Mouse (Mus musculus): ENCODE data around the gene Maml2. TPM values are rescaled to one million over a fixed set of nuclear protein-coding genes. Genes with fewer than 3 reads are reported as not detected.

Gene Maml2
- polyA plus RNA-seq, 1 experiment from 2014 or later = 11.4 TPM

DNA sequence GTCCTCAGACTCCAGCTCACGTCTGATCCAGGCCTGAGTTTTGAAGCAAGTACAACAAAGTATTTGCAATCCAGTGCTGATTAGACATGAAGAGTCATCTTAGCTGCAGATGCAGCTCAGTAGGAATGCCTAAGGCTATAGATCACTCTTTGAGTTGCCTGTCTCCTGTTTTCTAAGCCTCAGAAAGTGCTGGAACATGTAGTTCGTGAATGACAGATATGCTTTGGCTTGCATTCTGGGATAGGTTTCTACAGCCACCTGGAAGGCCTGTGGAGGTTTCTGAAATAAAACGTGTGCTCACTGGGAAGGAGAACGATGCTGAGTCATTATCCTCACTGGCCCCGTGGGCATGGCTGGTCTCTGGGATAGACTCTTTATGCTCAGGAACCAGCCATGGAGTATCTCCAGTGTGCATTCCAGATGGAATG, 16.8 kb downstream of the Maml2 start:
- WGBS = 84% methylated on average over 5 of the region's 5 CpGs
- Histone ChIP-seq H3K4me1 (replicated peaks; ENCODE audit: control insufficient read depth, insufficient read depth, low read length) (peaks cover 4% of the 10 kb centered on the region), H3K36me3 (ENCODE audit: control insufficient read depth, insufficient read depth, low read length) (no peaks in the 10 kb centered on the region), H3K4me2 (replicated peaks; ENCODE audit: low read depth, low read length) (no peak overlapping the region), H3K9me3 (ENCODE audit: control insufficient read depth, low read length) (no peaks in the 10 kb centered on the region), H3K9ac (ENCODE audit: low read depth, low read length) (no peak overlapping the region), H3K27me3 (ENCODE audit: control insufficient read depth, insufficient read depth, low read length) (no peaks in the 10 kb centered on the region), H3K4me3 (ENCODE audit: low read depth, low read length) (no peak overlapping the region), H3K27ac (ENCODE audit: low read depth, low read length) (no peak overlapping the region)
- ATAC-seq (ENCODE audit: low FRiP score) = no peak
- no peak for DNase-seq (ENCODE audit: low spot score)

DNA sequence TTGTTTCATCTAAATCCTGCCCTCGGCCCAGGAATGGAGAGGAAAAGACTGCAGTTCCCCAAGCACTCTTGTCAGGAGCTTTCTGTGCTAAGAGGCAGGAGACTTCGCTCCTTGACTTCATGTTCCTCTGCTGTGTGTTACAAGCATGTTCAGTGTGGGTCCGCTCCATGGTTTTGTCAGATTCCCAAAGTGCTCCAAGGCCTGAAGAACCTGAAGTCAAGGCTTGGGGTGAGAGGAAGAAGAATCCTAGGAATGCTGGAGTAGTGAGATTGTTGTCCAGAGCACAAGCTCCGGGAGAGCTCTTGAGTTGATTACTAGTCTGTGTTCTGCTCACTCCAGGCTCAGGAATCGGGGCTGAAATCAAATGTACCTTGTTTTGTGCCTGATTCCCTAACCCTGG, 17.6 kb downstream of the Maml2 start:
- DNase-seq (ENCODE audit: low spot score) = no peak
- WGBS = 86% methylated on average over 5 of the region's 5 CpGs
- Histone ChIP-seq H3K4me3 (ENCODE audit: low read depth, low read length) (no peak overlapping the region), H3K27ac (ENCODE audit: low read depth, low read length) (no peak overlapping the region), H3K4me2 (replicated peaks; ENCODE audit: low read depth, low read length) (no peak overlapping the region), H3K27me3 (ENCODE audit: control insufficient read depth, insufficient read depth, low read length) (no peaks in the 10 kb centered on the region), H3K9ac (ENCODE audit: low read depth, low read length) (no peak overlapping the region), H3K9me3 (ENCODE audit: control insufficient read depth, low read length) (no peaks in the 10 kb centered on the region), H3K36me3 (ENCODE audit: control insufficient read depth, insufficient read depth, low read length) (no peaks in the 10 kb centered on the region), H3K4me1 (replicated peaks; ENCODE audit: control insufficient read depth, insufficient read depth, low read length) (peaks cover under 1% of the 10 kb centered on the region)
- ATAC-seq (ENCODE audit: low FRiP score) = no peak

DNA sequence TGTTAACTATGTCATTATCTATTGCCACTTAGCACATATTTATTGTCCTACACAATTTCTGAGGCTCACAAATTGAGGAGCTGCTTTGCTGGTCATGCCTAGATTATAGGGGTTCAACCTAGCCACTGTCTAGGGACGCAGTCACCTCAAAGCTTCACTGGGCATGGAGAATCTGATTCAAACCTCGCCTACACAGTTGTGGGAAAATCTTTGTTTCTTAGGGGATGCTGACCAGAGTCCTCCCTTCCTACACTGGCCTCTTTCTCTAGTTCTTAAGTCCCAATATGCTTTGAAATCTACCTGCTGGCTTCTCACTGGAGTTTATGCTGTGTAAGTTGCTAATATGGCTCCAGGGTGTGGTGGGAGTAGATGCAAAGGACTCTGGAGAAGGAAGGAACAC, 21.8 kb downstream of the Maml2 start:
- DNase-seq (ENCODE audit: low spot score) = no peak
- H3K36me3 ChIP-seq (ENCODE audit: control insufficient read depth, insufficient read depth, low read length) = no peaks in the 10 kb centered on the region
- H3K9ac ChIP-seq (ENCODE audit: low read depth, low read length) = no peak overlapping the region
- H3K4me2 ChIP-seq (replicated peaks; ENCODE audit: low read depth, low read length) = no peak overlapping the region
- no peak overlapping the region for H3K27ac ChIP-seq (ENCODE audit: low read depth, low read length)
- 95% methylated on average over 2 of the region's 2 CpGs for WGBS
- ATAC-seq (ENCODE audit: low FRiP score) = no peak
- H3K4me1 ChIP-seq (replicated peaks; ENCODE audit: control insufficient read depth, insufficient read depth, low read length) = peaks cover 3% of the 10 kb centered on the region; the same call in 1 of the 2 replicates
- H3K27me3 ChIP-seq (ENCODE audit: control insufficient read depth, insufficient read depth, low read length) = no peaks in the 10 kb centered on the region
- no peak overlapping the region for H3K4me3 ChIP-seq (ENCODE audit: low read depth, low read length)
- H3K9me3 ChIP-seq (ENCODE audit: control insufficient read depth, low read length) = no peaks in the 10 kb centered on the region

DNA sequence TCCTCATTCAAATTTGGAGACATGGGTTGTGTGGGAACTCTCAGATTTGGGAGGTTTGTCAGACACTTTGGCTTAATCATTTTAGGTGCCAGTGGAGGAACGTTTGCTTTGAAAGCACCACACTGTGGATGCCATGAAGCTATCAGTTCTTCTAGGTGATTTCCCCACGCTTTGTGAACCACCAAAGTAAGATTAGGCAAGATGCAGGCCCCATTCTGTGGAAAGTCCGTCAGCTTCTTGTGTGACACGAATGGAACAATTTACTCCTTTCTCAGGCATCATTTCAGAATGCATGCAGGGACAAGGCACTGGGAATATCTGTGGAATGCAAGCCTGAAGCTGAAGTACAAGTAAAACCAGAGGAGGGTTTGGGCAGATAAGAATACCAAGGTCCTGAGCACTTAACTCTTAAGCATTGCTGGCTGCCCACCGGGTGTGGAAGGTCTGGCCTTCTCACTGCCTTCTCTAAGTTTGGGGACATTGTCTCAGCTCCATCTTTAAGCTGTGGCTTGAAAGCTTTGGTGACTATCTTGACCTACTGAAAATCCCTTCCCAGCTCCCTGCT, 23.1 kb downstream of the Maml2 start:
- ATAC-seq (ENCODE audit: low FRiP score) = no peak
- no peaks in the 10 kb centered on the region for H3K36me3 ChIP-seq (ENCODE audit: control insufficient read depth, insufficient read depth, low read length)
- H3K27ac ChIP-seq (ENCODE audit: low read depth, low read length) = no peak overlapping the region
- H3K9me3 ChIP-seq (ENCODE audit: control insufficient read depth, low read length) = no peaks in the 10 kb centered on the region
- H3K4me1 ChIP-seq (replicated peaks; ENCODE audit: control insufficient read depth, insufficient read depth, low read length) = peaks cover 3% of the 10 kb centered on the region; the same call in 1 of the 2 replicates
- no peak overlapping the region for H3K4me3 ChIP-seq (ENCODE audit: low read depth, low read length)
- WGBS = 90% methylated on average over 5 of the region's 5 CpGs
- no peak overlapping the region for H3K9ac ChIP-seq (ENCODE audit: low read depth, low read length)
- no peak for DNase-seq (ENCODE audit: low spot score)
- H3K4me2 ChIP-seq (replicated peaks; ENCODE audit: low read depth, low read length) = no peak overlapping the region
- no peaks in the 10 kb centered on the region for H3K27me3 ChIP-seq (ENCODE audit: control insufficient read depth, insufficient read depth, low read length)

DNA sequence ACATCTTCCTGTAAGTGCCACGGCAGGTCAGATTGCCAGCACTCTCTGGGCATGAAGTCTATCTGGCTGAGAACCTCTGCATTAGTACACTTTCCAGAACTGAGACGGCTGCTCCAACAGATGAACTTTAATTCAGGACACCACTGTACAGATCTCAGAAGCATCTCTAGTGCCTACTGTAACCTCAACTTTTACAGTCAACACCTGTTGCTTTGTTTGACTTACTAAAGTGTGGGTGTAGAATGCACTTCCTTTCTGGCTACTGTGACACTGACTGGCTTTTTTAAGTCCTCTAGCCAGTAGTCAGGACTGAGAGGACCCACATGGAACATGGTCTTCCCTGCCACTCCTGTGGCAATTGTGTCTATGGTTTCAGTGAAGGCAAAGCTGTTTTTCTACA, 25.3 kb downstream of the Maml2 start:
- Histone ChIP-seq H3K4me3 (ENCODE audit: low read depth, low read length) (no peak overlapping the region), H3K36me3 (ENCODE audit: control insufficient read depth, insufficient read depth, low read length) (no peaks in the 10 kb centered on the region), H3K9ac (ENCODE audit: low read depth, low read length) (no peak overlapping the region), H3K27ac (ENCODE audit: low read depth, low read length) (no peak overlapping the region), H3K4me2 (replicated peaks; ENCODE audit: low read depth, low read length) (no peak overlapping the region), H3K27me3 (ENCODE audit: control insufficient read depth, insufficient read depth, low read length) (no peaks in the 10 kb centered on the region), H3K9me3 (ENCODE audit: control insufficient read depth, low read length) (no peaks in the 10 kb centered on the region), H3K4me1 (replicated peaks; ENCODE audit: control insufficient read depth, insufficient read depth, low read length) (peaks cover 3% of the 10 kb centered on the region; the same call in 1 of the 2 replicates)
- DNase-seq (ENCODE audit: low spot score) (no peak), ATAC-seq (ENCODE audit: low FRiP score) (no peak)
- 73% methylated on average over 2 of the region's 2 CpGs for WGBS

DNA sequence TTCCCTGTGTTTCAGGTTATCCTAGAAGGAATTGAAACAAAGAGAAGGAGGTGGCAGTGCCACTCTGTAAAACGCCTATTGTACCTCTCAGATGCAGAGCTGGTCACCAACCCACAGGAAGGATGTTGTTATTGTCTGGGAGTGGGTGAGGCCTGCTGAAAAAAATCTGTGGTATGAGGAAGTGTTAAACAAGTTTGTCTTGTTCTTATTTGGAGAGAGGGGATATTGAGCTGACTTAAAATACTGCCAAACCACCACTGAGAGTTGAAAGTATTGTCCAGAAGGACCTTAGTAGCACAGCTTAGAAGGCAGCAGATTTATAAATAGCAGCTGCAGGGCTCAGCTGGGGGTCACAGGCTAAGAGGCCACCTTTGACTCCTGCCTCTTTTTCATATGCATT, 25.9 kb downstream of the Maml2 start:
- Histone ChIP-seq H3K27ac (ENCODE audit: low read depth, low read length) (no peak overlapping the region), H3K9ac (ENCODE audit: low read depth, low read length) (no peak overlapping the region), H3K4me3 (ENCODE audit: low read depth, low read length) (no peak overlapping the region), H3K9me3 (ENCODE audit: control insufficient read depth, low read length) (no peaks in the 10 kb centered on the region), H3K36me3 (ENCODE audit: control insufficient read depth, insufficient read depth, low read length) (no peaks in the 10 kb centered on the region), H3K4me2 (replicated peaks; ENCODE audit: low read depth, low read length) (no peak overlapping the region), H3K27me3 (ENCODE audit: control insufficient read depth, insufficient read depth, low read length) (no peaks in the 10 kb centered on the region), H3K4me1 (replicated peaks; ENCODE audit: control insufficient read depth, insufficient read depth, low read length) (peaks cover 3% of the 10 kb centered on the region; the same call in 1 of the 2 replicates)
- no peak for ATAC-seq (ENCODE audit: low FRiP score)
- DNase-seq (ENCODE audit: low spot score) = no peak
- 37% methylated on average over 1 of the region's 1 CpGs for WGBS

DNA sequence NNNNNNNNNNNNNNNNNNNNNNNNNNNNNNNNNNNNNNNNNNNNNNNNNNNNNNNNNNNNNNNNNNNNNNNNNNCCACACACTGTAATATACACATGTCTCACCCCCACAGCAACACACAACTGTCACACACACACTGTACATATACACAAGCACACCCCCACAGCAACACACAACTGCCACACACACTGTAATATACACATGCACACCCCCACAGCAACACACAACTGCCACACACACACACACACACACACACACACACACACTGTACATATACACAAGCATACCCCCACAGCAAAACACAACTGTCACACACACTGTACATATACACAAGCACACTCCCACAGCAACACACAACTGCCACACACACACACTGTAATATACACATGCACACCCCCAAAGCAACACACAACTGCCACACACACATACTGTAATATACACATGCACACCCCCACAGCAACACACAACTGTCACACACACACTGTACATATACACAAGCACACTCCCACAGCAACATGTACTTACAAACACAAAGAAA, 116.5 kb downstream of the Maml2 start:
- Histone ChIP-seq H3K9me3 (ENCODE audit: control insufficient read depth, low read length) (no peaks in the 10 kb centered on the region), H3K4me1 (replicated peaks; ENCODE audit: control insufficient read depth, insufficient read depth, low read length) (no peaks in the 10 kb centered on the region; the same call in 1 of the 2 replicates), H3K4me3 (ENCODE audit: low read depth, low read length) (no peak overlapping the region), H3K4me2 (replicated peaks; ENCODE audit: low read depth, low read length) (no peak overlapping the region), H3K36me3 (ENCODE audit: control insufficient read depth, insufficient read depth, low read length) (no peaks in the 10 kb centered on the region), H3K9ac (ENCODE audit: low read depth, low read length) (no peak overlapping the region), H3K27ac (ENCODE audit: low read depth, low read length) (no peak overlapping the region), H3K27me3 (ENCODE audit: control insufficient read depth, insufficient read depth, low read length) (no peaks in the 10 kb centered on the region)
- DNase-seq (ENCODE audit: low spot score) = no peak
- no peak; the same call in 1 of the 2 replicates for ATAC-seq (ENCODE audit: low FRiP score)

DNA sequence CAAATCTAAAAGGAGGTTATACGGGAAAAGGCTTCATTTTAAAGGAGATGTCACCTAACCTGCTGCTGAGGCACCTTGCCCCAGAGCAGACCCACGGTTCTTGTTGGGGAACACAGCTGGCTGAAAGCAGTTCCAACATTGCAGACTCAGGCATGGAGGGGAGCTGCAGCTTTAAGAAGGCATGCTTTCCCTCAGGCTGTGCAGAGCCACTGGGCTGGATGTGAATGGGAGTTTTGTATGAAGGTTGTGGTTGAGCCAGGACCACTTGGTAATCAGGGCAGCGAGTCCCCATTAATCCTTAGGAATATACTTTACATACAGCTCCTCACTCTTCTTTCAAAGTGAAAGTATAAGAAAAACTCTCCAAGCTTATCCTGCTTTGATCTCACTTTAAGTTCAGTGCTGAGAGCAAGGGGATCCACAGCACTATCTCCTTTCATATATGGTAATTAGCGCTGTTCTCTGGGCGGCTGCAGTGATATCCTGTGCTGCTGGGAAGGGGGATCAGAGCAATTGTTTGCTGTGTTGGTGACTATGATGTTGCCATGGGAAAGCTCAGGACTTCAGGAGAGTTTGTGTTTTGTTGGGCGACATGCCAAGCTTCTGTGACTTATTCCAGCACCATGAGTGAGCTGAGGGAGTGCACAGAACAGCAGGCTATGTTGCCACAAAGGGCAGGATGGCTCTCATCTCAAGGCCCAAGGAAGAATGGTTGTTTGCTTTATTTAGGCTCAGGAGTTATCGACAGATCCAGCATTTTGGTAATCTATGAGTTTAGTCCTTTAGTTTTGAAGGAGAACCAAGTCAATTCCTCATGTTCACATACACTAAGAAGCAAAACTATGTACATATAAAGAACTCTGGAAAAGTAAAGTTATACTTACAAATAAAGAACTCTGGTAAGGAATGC, 127.5 kb downstream of the Maml2 start:
- Histone ChIP-seq H3K9ac (ENCODE audit: low read depth, low read length) (peak overlapping the region; percentile 27), H3K36me3 (ENCODE audit: control insufficient read depth, insufficient read depth, low read length) (no peaks in the 10 kb centered on the region), H3K4me3 (ENCODE audit: low read depth, low read length) (no peak overlapping the region), H3K9me3 (ENCODE audit: control insufficient read depth, low read length) (no peaks in the 10 kb centered on the region), H3K4me1 (replicated peaks; ENCODE audit: control insufficient read depth, insufficient read depth, low read length) (peaks cover 2% of the 10 kb centered on the region; the same call in 1 of the 2 replicates), H3K27ac (ENCODE audit: low read depth, low read length) (peak overlapping the region; percentile 80), H3K27me3 (ENCODE audit: control insufficient read depth, insufficient read depth, low read length) (no peaks in the 10 kb centered on the region), H3K4me2 (replicated peaks; ENCODE audit: low read depth, low read length) (0 out of 2 replicates have a peak overlapping the region, but pooled peaks have one; percentile 23)
- 22% methylated on average over 7 of the region's 7 CpGs for WGBS
- peak; percentile 94 for ATAC-seq (ENCODE audit: low FRiP score)
- DNase-seq (ENCODE audit: low spot score) = peak; percentile 78

All from hindbrain, embryonic 11.5 days (tissue).